Mouse (Mus musculus) adipocyte (in vitro differentiated cells): ENCODE measurements around the gene Pdhb.
"Not testable (repeated sequence)": the region's sequence is repeated elsewhere in the genome, so short reads cannot be mapped to it uniquely, and the experiment has no call there.

Source experiments
- DNase-seq: peaks from one replicate; pipeline ENCODE4 v3.0.0-alpha.2; 2016; ENCODE audit warnings: low spot score

Pdhb gene

DNA sequence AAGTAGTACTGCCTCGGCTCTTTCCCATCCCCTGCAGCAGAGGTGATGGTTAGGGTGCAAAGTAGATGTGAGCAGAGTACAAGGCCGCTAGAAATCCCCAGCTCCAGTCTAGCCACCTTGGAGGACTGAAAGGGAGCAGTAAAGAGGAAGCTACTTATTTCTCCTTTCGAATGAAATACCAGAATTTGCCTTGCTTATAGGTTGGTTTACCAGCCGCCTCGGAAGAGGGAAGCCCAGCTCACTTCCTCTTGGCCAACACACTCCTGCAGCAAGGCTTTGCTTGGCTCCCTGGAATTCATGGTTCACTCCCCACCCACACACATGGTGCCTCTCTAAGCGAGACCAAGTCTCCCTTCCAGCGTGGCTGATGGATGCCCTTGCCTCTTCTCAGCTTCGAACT lies 40.0 kb downstream of the Pdhb start:
- no peak for DNase-seq

GRCm38 (mm10) chr14:8127971-8128370 lies 44.9 kb downstream of the Pdhb start:
- DNase-seq: no peak

GRCm38 (mm10) chr14:8124046-8124881 lies 48.6 kb downstream of the Pdhb start:
- DNase-seq: no peak

GRCm38 (mm10) chr14:8123611-8124010 lies 49.2 kb downstream of the Pdhb start:
- DNase-seq: not testable (repeated sequence)

DNA sequence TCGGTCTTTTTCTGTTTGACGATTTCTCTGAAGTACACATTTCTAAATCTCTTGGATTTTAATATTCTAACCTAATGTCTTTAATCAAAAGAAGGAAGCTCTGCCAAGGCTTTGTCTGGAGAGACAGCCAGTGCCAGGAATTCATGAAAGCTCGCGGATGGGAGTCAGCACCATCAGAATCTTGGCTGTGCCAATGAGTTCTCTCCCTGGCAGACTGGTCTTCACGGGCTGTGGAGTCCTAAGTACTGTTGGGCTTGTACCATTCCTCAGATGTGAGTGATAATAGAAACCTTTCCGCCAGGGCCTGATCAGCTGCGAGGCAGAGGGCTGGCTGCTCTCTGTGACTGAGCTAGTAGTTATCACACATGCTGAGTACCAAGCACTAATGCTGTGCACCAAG lies 49.7 kb downstream of the Pdhb start:
- DNase-seq: no peak

GRCm38 (mm10) chr14:8119904-8120303 lies 52.9 kb downstream of the Pdhb start:
- DNase-seq: no peak

- no peak for DNase-seq
These were observed 53.4 kb downstream of the Pdhb start for GRCm38 (mm10) chr14:8119454-8119853.

DNA sequence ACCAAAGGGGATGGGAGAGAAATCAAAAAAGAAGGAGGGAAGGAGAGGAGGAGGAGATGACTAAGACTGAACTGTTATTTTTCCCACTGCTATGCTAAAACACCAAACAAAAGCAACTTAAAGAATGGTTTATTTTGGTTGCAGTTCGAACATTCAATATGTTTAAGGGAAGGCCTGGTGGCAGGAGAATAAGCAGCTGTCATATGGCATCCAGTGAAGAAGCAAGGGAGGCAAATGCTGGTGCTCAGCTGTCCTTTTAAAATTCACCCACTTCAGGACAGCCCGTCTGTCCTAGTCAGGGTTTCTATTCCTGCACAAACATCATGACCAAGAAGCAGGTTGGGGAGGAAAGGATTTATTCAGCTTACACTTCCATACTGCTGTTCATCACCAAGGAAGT lies 55.5 kb downstream of the Pdhb start:
- DNase-seq: no peak
